Mouse (Mus musculus) stomach, embryonic 16.5 days (tissue): ENCODE measurements around the gene Hist1h2bq. TPM values are rescaled to one million over a fixed set of nuclear protein-coding genes. Genes with fewer than 3 reads are reported as not detected.
A peak's percentile ranks its signal among the peaks of the same experiment; 100 is the strongest.
"Not testable (repeated sequence)": the region's sequence is repeated elsewhere in the genome, so short reads cannot be mapped to it uniquely, and the experiment has no call there.

ENCODE experiments used
- ATAC-seq: fragments of 200-750 bp; cut with Nextera tagmentation; 2 replicates; pipeline ENCODE4 v1.8.0; 2017; ENCODE audit warnings: moderate number of reproducible peaks, moderate TSS enrichment; ENCODE audit not compliant: insufficient read depth, low FRiP score
- H3K27ac ChIP-seq: fragments of 300-500 bp; sonication (generic); 2 replicates; pipeline ENCODE4 v1.5.1; 2014; ENCODE audit warnings: low read length
- H3K27me3 ChIP-seq: fragments of 300-500 bp; sonication (generic); 2 replicates; pipeline ENCODE4 v1.6.1; 2014; ENCODE audit warnings: low read length, control low read depth, mixed read lengths; ENCODE audit not compliant: control insufficient read depth, insufficient read depth
- H3K36me3 ChIP-seq: fragments of 300-500 bp; sonication (generic); 2 replicates; pipeline ENCODE4 v1.6.1; 2014; ENCODE audit warnings: low read length; ENCODE audit not compliant: control insufficient read depth, insufficient read depth
- H3K4me1 ChIP-seq: fragments of 300-500 bp; sonication (generic); 2 replicates; pipeline ENCODE4 v1.6.1; 2014; ENCODE audit warnings: low read length, control low read depth, mixed read lengths; ENCODE audit not compliant: control insufficient read depth, insufficient read depth
- H3K4me2 ChIP-seq: fragments of 300-500 bp; sonication (generic); 2 replicates; pipeline ENCODE4 v1.6.1; 2014; ENCODE audit warnings: low read depth, low read length, mixed read lengths
- H3K4me3 ChIP-seq: fragments of 300-500 bp; sonication (generic); replicated peaks from 2 replicates; pipeline ENCODE4 v1.5.1; 2014; ENCODE audit warnings: mild to moderate bottlenecking, low read length
- H3K9ac ChIP-seq: fragments of 300-500 bp; sonication (generic); 2 replicates; pipeline ENCODE4 v1.6.1; 2014; ENCODE audit warnings: low read length
- H3K9me3 ChIP-seq: fragments of 300-500 bp; sonication (generic); replicated peaks from 2 replicates; pipeline ENCODE4 v1.6.1; 2016; ENCODE audit warnings: low read length, control low read depth; ENCODE audit not compliant: control insufficient read depth
- WGBS: fragments of 180-500 bp; shearing (Covaris S2); extraction: QIAGEN DNeasy Blood & Tissue Kit; methylation state at CpG from one replicate; pipeline ENCODE4 v1.1.7; 2014; 5-methylcytosine and 5-hydroxymethylcytosine counted together
- polyA plus RNA-seq: library from polyadenylated mRNA; unstranded; fragments of >200 nt; fragmentation: Nextera tagmentation; extraction: Ambion mirVana; gene quantifications from 2 replicates; pipeline ENCODE4 v1.2.1, GENCODE M21; 2015

The Hist1h2bq gene
- 9.1 and 14.2 TPM in 2 replicates for polyA plus RNA-seq

GRCm38 (mm10) chr13:21810073-21810472, at the start of gene Hist1h2bq, which contains the start of gene Hist1h2ao:
Gene Hist1h2bq, minus strand, starts transcription at chr13:21810197.
Gene Hist1h2ao, plus strand, starts transcription at chr13:21810465.
- WGBS, result no CpG with 5 or more reads among the region's 23 CpGs
- H3K36me3 ChIP-seq, H3K4me1 ChIP-seq, H3K9ac ChIP-seq, H3K4me2 ChIP-seq, H3K4me3 ChIP-seq, H3K9me3 ChIP-seq, H3K27ac ChIP-seq, H3K27me3 ChIP-seq: not testable (repeated sequence)
- peak; percentile 95 for ATAC-seq

- H3K4me2 ChIP-seq, result peak overlapping the region; percentile 56
- no peaks in the 10 kb centered on the region for H3K4me1 ChIP-seq
- H3K4me3 ChIP-seq, result peak overlapping the region; percentile 49
- no peaks in the 10 kb centered on the region for H3K36me3 ChIP-seq
- H3K27me3 ChIP-seq, result no peaks in the 10 kb centered on the region
- 3% methylated on average over 15 of the region's 15 CpGs for WGBS
- no peak overlapping the region for H3K27ac ChIP-seq
- H3K9me3 ChIP-seq, result no peaks in the 10 kb centered on the region
- H3K9ac ChIP-seq, result peak overlapping the region; percentile 13; the same call in 1 of the 2 replicates
- no peak for ATAC-seq
These were observed 45.7 kb upstream of the Hist1h2bq start for GRCm38 (mm10) chr13:21855698-21856162.

GRCm38 (mm10) chr13:21855146-21855545, 45.1 kb upstream of the Hist1h2bq start:
- H3K4me2 ChIP-seq, result peak overlapping the region; percentile 56
- H3K4me3 ChIP-seq, result peak overlapping the region; percentile 49
- H3K9me3 ChIP-seq, result no peaks in the 10 kb centered on the region
- no peaks in the 10 kb centered on the region for H3K36me3 ChIP-seq
- H3K27ac ChIP-seq, result no peak overlapping the region
- WGBS, result 4% methylated on average over 11 of the region's 11 CpGs
- H3K9ac ChIP-seq, result peak overlapping the region; percentile 13; the same call in 1 of the 2 replicates
- H3K27me3 ChIP-seq, result no peaks in the 10 kb centered on the region
- no peaks in the 10 kb centered on the region for H3K4me1 ChIP-seq
- peak; percentile 69; the same call in 1 of the 2 replicates for ATAC-seq

GRCm38 (mm10) chr13:21852215-21852945, 42.4 kb upstream of the Hist1h2bq start:
- no peak for ATAC-seq
- 54% methylated on average over 3 of the region's 3 CpGs for WGBS
- no peak overlapping the region for H3K4me3 ChIP-seq
- H3K27ac ChIP-seq, result no peak overlapping the region
- H3K4me2 ChIP-seq, result no peak overlapping the region
- H3K27me3 ChIP-seq, result no peaks in the 10 kb centered on the region
- no peaks in the 10 kb centered on the region for H3K9me3 ChIP-seq
- H3K36me3 ChIP-seq, result no peaks in the 10 kb centered on the region
- H3K4me1 ChIP-seq, result no peaks in the 10 kb centered on the region
- H3K9ac ChIP-seq, result no peak overlapping the region

GRCm38 (mm10) chr13:21850696-21851095, 40.7 kb upstream of the Hist1h2bq start:
- WGBS, result 56% methylated on average over 1 of the region's 1 CpGs
- H3K4me3 ChIP-seq, H3K27me3 ChIP-seq, ATAC-seq, H3K9ac ChIP-seq, H3K27ac ChIP-seq, H3K36me3 ChIP-seq, H3K4me1 ChIP-seq, H3K4me2 ChIP-seq, H3K9me3 ChIP-seq: not testable (repeated sequence)

- Histone ChIP-seq H3K4me3 (no peak overlapping the region), H3K9me3 (no peaks in the 10 kb centered on the region), H3K36me3 (no peaks in the 10 kb centered on the region), H3K27ac (no peak overlapping the region), H3K9ac (no peak overlapping the region), H3K4me1 (no peaks in the 10 kb centered on the region), H3K4me2 (no peak overlapping the region), H3K27me3 (no peaks in the 10 kb centered on the region)
- no peak for ATAC-seq
- 31% methylated on average over 8 of the region's 8 CpGs for WGBS
These were observed 37.9 kb upstream of the Hist1h2bq start for GRCm38 (mm10) chr13:21847883-21848282.

DNA sequence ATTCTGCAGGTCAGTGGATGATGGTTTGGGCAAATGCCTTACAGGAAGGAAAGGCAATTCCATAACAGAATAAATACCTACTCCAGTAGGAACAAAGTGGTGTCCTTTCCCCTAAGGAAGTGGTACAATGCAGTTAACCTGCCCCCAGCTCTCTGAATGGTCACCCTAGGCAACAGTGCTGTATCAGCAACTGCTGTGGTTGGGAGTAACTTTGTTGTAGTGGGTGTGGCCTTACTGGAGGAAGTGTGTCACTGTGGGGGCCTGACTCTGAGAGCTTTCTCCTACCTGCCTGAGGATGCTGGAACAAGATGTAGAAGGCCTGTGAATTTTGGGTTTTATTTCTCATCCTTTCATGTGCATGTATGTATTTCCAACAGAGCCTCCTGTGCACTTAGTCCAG, 36.4 kb upstream of the Hist1h2bq start:
- not testable (repeated sequence) for H3K9me3 ChIP-seq, H3K36me3 ChIP-seq, H3K4me2 ChIP-seq, H3K27me3 ChIP-seq, H3K27ac ChIP-seq, H3K4me3 ChIP-seq, ATAC-seq, H3K4me1 ChIP-seq, H3K9ac ChIP-seq

DNA sequence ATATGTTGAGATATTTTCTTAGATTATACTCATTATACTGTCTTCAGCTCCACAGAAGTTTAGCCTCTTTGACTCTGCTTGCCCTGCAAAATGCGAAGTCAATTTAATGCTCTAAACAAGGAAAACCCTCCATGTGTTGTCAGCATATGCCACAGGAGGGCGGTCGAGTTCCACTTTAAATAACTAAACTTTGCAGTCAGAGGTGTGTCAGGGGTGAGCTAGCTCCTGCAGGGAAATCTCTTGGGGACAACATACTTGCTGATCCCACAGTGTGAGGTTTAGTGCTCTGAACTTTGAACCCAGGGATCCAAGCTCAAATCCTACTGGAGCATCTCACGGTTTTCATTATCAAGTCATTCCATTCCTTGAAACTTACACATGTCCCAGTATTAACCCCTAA, 30.5 kb upstream of the Hist1h2bq start:
- H3K27me3 ChIP-seq, H3K4me3 ChIP-seq, H3K4me1 ChIP-seq, H3K9ac ChIP-seq, H3K27ac ChIP-seq, H3K4me2 ChIP-seq, H3K36me3 ChIP-seq, H3K9me3 ChIP-seq: not testable (repeated sequence)
- peak; percentile 80; the same call in 1 of the 2 replicates for ATAC-seq
- WGBS, result no CpG with 5 or more reads among the region's 4 CpGs

DNA sequence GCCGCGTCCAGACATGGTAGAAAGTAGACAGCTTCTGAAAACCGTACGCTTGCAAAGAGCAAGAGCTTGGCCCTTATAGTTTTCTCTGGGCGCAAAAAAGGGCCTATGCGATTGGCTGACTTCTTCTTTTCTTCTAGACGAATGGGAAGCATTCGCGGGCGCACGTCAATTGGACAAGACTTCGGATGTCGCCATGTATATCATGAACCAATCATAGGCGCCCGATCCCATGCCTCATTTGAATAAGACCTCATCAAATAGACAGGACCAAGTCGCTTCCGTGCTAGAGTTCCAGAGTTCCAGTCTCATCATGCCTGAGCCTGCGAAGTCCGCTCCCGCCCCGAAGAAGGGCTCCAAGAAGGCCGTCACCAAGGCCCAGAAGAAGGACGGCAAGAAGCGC, 23.5 kb upstream of the Hist1h2bq start, which contains the start of the genes Hist1h2ap and Hist1h2br:
Gene Hist1h2ap, minus strand, starts transcription at position 47 of the 400 bp plus-strand sequence.
Gene Hist1h2br, plus strand, starts transcription at position 283 of the 400 bp plus-strand sequence.
- H3K9ac ChIP-seq, H3K27ac ChIP-seq, H3K4me2 ChIP-seq, H3K27me3 ChIP-seq, H3K9me3 ChIP-seq, H3K4me1 ChIP-seq, H3K4me3 ChIP-seq, H3K36me3 ChIP-seq: not testable (repeated sequence)
- peak; percentile 94 for ATAC-seq
- no CpG with 5 or more reads among the region's 24 CpGs for WGBS
